7 mouse cellular contexts compared by ENCODE assay signal in the genomic region with DNA sequence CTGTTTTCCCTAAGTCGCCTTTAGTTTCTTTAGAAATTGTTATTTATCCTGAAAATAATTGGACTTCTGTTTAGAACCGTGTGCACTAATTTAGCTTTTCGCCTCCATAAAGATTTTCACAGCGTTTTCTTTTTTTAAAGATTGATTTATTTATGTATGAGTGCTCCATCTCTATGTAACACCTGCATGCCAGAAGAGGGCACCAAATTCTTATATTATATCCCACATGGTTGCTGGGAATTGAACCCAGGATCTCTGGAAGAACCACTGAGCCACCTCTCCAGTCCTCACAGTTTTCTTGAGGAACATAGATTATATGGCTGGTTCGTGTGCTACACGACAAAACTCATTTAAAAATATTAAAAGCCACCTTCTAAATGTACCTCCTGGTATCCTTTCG. TPM values are rescaled to one million over a fixed set of nuclear protein-coding genes. Genes with fewer than 3 reads are reported as not detected.
A peak's percentile ranks its signal among the peaks of the same experiment; 100 is the strongest.
DNase-seq lines count a peak whose midpoint lies in the region; ATAC-seq and TF ChIP-seq lines count a peak whose summit lies in the region.

No protein-coding gene starts in this region.

- peak overlapping the region; percentile 96 for H3K27ac ChIP-seq in embryonic facial prominence, embryonic 15.5 days (replicated peaks)
- peak overlapping the region; percentile 89 for H3K27ac ChIP-seq in liver, embryonic 13.5 days

- ATAC-seq in embryonic facial prominence, embryonic 15.5 days (ENCODE audit: insufficient number of reproducible peaks, low FRiP score, low TSS enrichment, low read depth) = no peak
- ATAC-seq in liver, embryonic 13.5 days (ENCODE audit: low read depth) = no peak

- peaks cover 5% of the 10 kb centered on the region; the same call in 1 of the 2 replicates for H3K4me1 ChIP-seq in embryonic facial prominence, embryonic 15.5 days
- H3K4me1 ChIP-seq in liver, embryonic 13.5 days (replicated peaks) = peaks cover 20% of the 10 kb centered on the region

- H3K9me3 ChIP-seq in embryonic facial prominence, embryonic 15.5 days (replicated peaks) = no peaks in the 10 kb centered on the region
- H3K9me3 ChIP-seq in liver, embryonic 13.5 days (replicated peaks) = no peaks in the 10 kb centered on the region

- intact Hi-C loops in left cerebral cortex, postnatal 25 days (cut with DNase I) = loop anchor here (2.0 to 10.0 kb wide), 6 partner anchors 53 to 669 kb away; a partner anchor contains a TSS

- H3ac ChIP-seq in C2C12 (ENCODE audit: control insufficient read depth, insufficient read length, low read depth) = peak overlapping the region; percentile 85

- peak overlapping the region; percentile 81 for H3K4me3 ChIP-seq in C2C12 (ENCODE audit: insufficient read depth, poor library complexity, severe bottlenecking)
- peak overlapping the region; percentile 92 for H3K4me3 ChIP-seq in embryonic facial prominence, embryonic 15.5 days (replicated peaks)
- peak overlapping the region; percentile 96 for H3K4me3 ChIP-seq in liver, embryonic 13.5 days (replicated peaks)

- H3K9ac ChIP-seq in embryonic facial prominence, embryonic 15.5 days = peak overlapping the region; percentile 82; the same call in 1 of the 2 replicates
- peak overlapping the region; percentile 87 for H3K9ac ChIP-seq in liver, embryonic 13.5 days

- peak; percentile 21 for DNase-seq in 3134 (ENCODE audit: extremely low read depth, insufficient read length, low spot score)
- no peak for DNase-seq in liver, embryonic 13.5 days
- DNase-seq in frontal cortex, adult 2 months (ENCODE audit: extremely low spot score in 1 of 2, low spot score in 1 of 2) = no peak
- DNase-seq in spleen, postnatal 4 days (ENCODE audit: low spot score in 2 of 2) = no peak
- no peak for DNase-seq in left cerebral cortex, postnatal 25 days (ENCODE audit: low spot score in 2 of 2)

- WGBS in embryonic facial prominence, embryonic 15.5 days = 19% methylated on average over 7 of the region's 7 CpGs
- WGBS in liver, embryonic 13.5 days (ENCODE audit: insufficient replicate concordance) = 14% methylated on average over 7 of the region's 7 CpGs

- TF ChIP-seq CTCF in C2C12 (IDR thresholded peaks at IDR 0.05; ENCODE audit: control insufficient read depth, insufficient read depth, insufficient read length) = no peak

- peaks cover 20% of the 10 kb centered on the region for H3K79me3 ChIP-seq in C2C12 (ENCODE audit: low read depth)

- no peaks in the 10 kb centered on the region for H3K27me3 ChIP-seq in C2C12 (ENCODE audit: control insufficient read depth, insufficient read depth, insufficient read length)
- H3K27me3 ChIP-seq in embryonic facial prominence, embryonic 15.5 days = no peaks in the 10 kb centered on the region
- 0 out of 2 replicates have a peak, but pooled peaks cover 3% of the 10 kb centered on the region for H3K27me3 ChIP-seq in liver, embryonic 13.5 days

- H3K79me2 ChIP-seq in C2C12 (ENCODE audit: control insufficient read depth, insufficient read depth) = peaks cover 32% of the 10 kb centered on the region

- peaks cover 36% of the 10 kb centered on the region for H3K36me3 ChIP-seq in C2C12 (ENCODE audit: control insufficient read depth, insufficient read depth)
- peaks cover 21% of the 10 kb centered on the region for H3K36me3 ChIP-seq in embryonic facial prominence, embryonic 15.5 days
- H3K36me3 ChIP-seq in liver, embryonic 13.5 days = peaks cover 21% of the 10 kb centered on the region

- H3K4me2 ChIP-seq in embryonic facial prominence, embryonic 15.5 days (replicated peaks) = peak overlapping the region; percentile 83
- H3K4me2 ChIP-seq in liver, embryonic 13.5 days = peak overlapping the region; percentile 93

TF ChIP-seq in C2C12, 6 proteins besides CTCF, POLR2A, EP300 and RAD21:
- no peak for TF ChIP-seq MAX (IDR thresholded peaks at IDR 0.05)
- TF ChIP-seq FOSL1 (IDR thresholded peaks at IDR 0.05; ENCODE audit: insufficient read depth, low read length, poor library complexity, severe bottlenecking) = no peak
- TF ChIP-seq USF1 (IDR thresholded peaks at IDR 0.05; ENCODE audit: low read depth) = no peak
- no peak for TF ChIP-seq MYOD1 (IDR thresholded peaks at IDR 0.05; ENCODE audit: control insufficient read depth, insufficient read length, low read depth)
- TF ChIP-seq CEBPB (IDR thresholded peaks at IDR 0.05; ENCODE audit: low read depth) = no peak
- no peak for TF ChIP-seq MYOG (IDR thresholded peaks at IDR 0.05; ENCODE audit: control insufficient read depth, extremely low read depth, insufficient read length)

RNA-seq across cellular contexts. Expression of a gene that starts 1.1 kb away (rescaled TPM):
- polyA plus RNA-seq in C2C12 (2012; fragmentation: generic; extraction: Trizol) = 27.9 TPM
- 31.0 and 33.0 TPM in 2 replicates for polyA plus RNA-seq in embryonic facial prominence, embryonic 15.5 days (2015; fragmentation: Nextera tagmentation; extraction: Ambion mirVana)
- polyA plus RNA-seq in liver, embryonic 13.5 days (2015; fragmentation: Nextera tagmentation; extraction: Ambion mirVana) = 38.7 and 43.4 TPM in 2 replicates
- 18.7 and 19.0 TPM in 2 replicates for polyA plus RNA-seq in frontal cortex, adult 2 months (2012; rRNA removed)
- total RNA-seq in left cerebral cortex, postnatal 25 days (2021) = 10 to 100 TPM; 21.8 to 24.8 TPM

RNA-seq across cellular contexts. Expression of a gene that starts 54.9 kb away (rescaled TPM):
- polyA plus RNA-seq in C2C12 (2012; fragmentation: generic; extraction: Trizol) = 12.4 TPM
- 53.5 and 56.1 TPM in 2 replicates for polyA plus RNA-seq in embryonic facial prominence, embryonic 15.5 days (2015; fragmentation: Nextera tagmentation; extraction: Ambion mirVana)
- 27.3 and 30.9 TPM in 2 replicates for polyA plus RNA-seq in liver, embryonic 13.5 days (2015; fragmentation: Nextera tagmentation; extraction: Ambion mirVana)
- polyA plus RNA-seq in frontal cortex, adult 2 months (2012; rRNA removed) = 99.6 and 108 TPM in 2 replicates
- total RNA-seq in left cerebral cortex, postnatal 25 days (2021) = 100 to 1,000 TPM; 216 to 217 TPM
